Mouse (Mus musculus) left cerebral cortex, postnatal 10 days (tissue): Measurements from ENCODE around the gene Klhl22. TPM values are rescaled to one million over a fixed set of nuclear protein-coding genes. Genes with fewer than 3 reads are reported as not detected.
A peak's percentile ranks its signal among the peaks of the same experiment; 100 is the strongest.

Source experiments
- DNase-seq, 2 experiments: peaks; one replicate each; pipeline ENCODE4 v3.0.0; 2021 to 2022; ENCODE audit warnings: low spot score in 2 of 2, mixed read lengths in 1 of 2; ENCODE audit errors: extremely low spot score in 1 of 2
- intact Hi-C: fragments of 180-260 bp; cut with DNase I; formaldehyde crosslinking; loops from one replicate; pipeline ENCODE4 v1.15.1; 2025
- total RNA-seq, 2 experiments: library from RNA; stranded (reverse); gene quantifications; 2 replicates each; pipeline ENCODE4 v1.2.3; 2021

Klhl22 gene
- total RNA-seq, 2 experiments from 2014 or later = 96.5 to 101 TPM

GRCm38 (mm10) chr16:17745067-17745466 lies 14.4 kb upstream of the Klhl22 start:
- intact Hi-C loops = no loop called here
- no peak for DNase-seq

- intact Hi-C loops = no loop called here
- DNase-seq = no peak
Observed at GRCm38 (mm10) chr16:17753001-17753400, 6.4 kb upstream of the Klhl22 start.

GRCm38 (mm10) chr16:17753686-17754085 lies 5.7 kb upstream of the Klhl22 start:
- intact Hi-C loops = no loop called here
- DNase-seq = no peak

- DNase-seq = no peak
- intact Hi-C loops = loop anchor here (5.0 kb wide), 1 partner anchor 50 kb away; no protein-coding TSS in a partner anchor
Observed at GRCm38 (mm10) chr16:17757756-17758155, 1.7 kb upstream of the Klhl22 start.

GRCm38 (mm10) chr16:17758902-17759301 lies 516 bp upstream of the Klhl22 start:
- no peak for DNase-seq
- intact Hi-C loops = loop anchor here (5.0 kb wide), 1 partner anchor 48 kb away; no protein-coding TSS in a partner anchor

- DNase-seq = peak; percentile 9 to 64
- intact Hi-C loops = loop anchor here (5.0 kb wide), 1 partner anchor 47 kb away; no protein-coding TSS in a partner anchor
Observed at GRCm38 (mm10) chr16:17759813-17760321, 449 bp downstream of the Klhl22 start.

- peak in 1 of 2 experiments; percentile 46 for DNase-seq
- intact Hi-C loops = no loop called here
Observed at GRCm38 (mm10) chr16:17760657-17761056, 1.2 kb downstream of the Klhl22 start.

GRCm38 (mm10) chr16:17761074-17761473 lies 1.7 kb downstream of the Klhl22 start:
- intact Hi-C loops = no loop called here
- DNase-seq = no peak

- DNase-seq = no peak
- intact Hi-C loops = no loop called here
Observed at GRCm38 (mm10) chr16:17764108-17764511, 4.7 kb downstream of the Klhl22 start.

GRCm38 (mm10) chr16:17768834-17769233 lies 9.4 kb downstream of the Klhl22 start:
- intact Hi-C loops = no loop called here
- peak in 1 of 2 experiments; percentile 20 for DNase-seq

GRCm38 (mm10) chr16:17771117-17771865 lies 11.9 kb downstream of the Klhl22 start:
- intact Hi-C loops = no loop called here
- no peak for DNase-seq

GRCm38 (mm10) chr16:17776828-17777227 lies 17.4 kb downstream of the Klhl22 start:
- intact Hi-C loops = no loop called here
- no peak for DNase-seq

GRCm38 (mm10) chr16:17778223-17778622 lies 18.8 kb downstream of the Klhl22 start:
- intact Hi-C loops = no loop called here
- no peak for DNase-seq

- no peak for DNase-seq
- intact Hi-C loops = no loop called here
Observed at GRCm38 (mm10) chr16:17779692-17780091, 20.3 kb downstream of the Klhl22 start.

- no peak for DNase-seq
- intact Hi-C loops = no loop called here
Observed at GRCm38 (mm10) chr16:17785337-17785736, 25.9 kb downstream of the Klhl22 start.

- intact Hi-C loops = no loop called here
- DNase-seq = no peak
Observed at GRCm38 (mm10) chr16:17792728-17793127, 33.3 kb downstream of the Klhl22 start.

GRCm38 (mm10) chr16:17794047-17794446 lies 34.6 kb downstream of the Klhl22 start:
- DNase-seq = no peak

GRCm38 (mm10) chr16:17795643-17796042 lies 36.2 kb downstream of the Klhl22 start:
- intact Hi-C loops = no loop called here
- no peak for DNase-seq

More at GRCm38 (mm10) chr16:17794047-17794446, 34.6 kb downstream of the Klhl22 start:
- intact Hi-C loops = no loop called here

GRCm38 (mm10) chr16:17796519-17796918 lies 37.1 kb downstream of the Klhl22 start:
- intact Hi-C loops = no loop called here
- no peak for DNase-seq
